Mouse (Mus musculus) stomach, embryonic 16.5 days (tissue): ENCODE results near the gene Plxna2. TPM values are rescaled to one million over a fixed set of nuclear protein-coding genes. Genes with fewer than 3 reads are reported as not detected.

Source experiments
- ATAC-seq: fragments of 200-750 bp; cut with Nextera tagmentation; 2 replicates; pipeline ENCODE4 v1.8.0; 2017; ENCODE audit warnings: moderate number of reproducible peaks, moderate TSS enrichment; ENCODE audit not compliant: insufficient read depth, low FRiP score
- H3K27ac ChIP-seq: fragments of 300-500 bp; sonication (generic); 2 replicates; pipeline ENCODE4 v1.5.1; 2014; ENCODE audit warnings: low read length
- H3K27me3 ChIP-seq: fragments of 300-500 bp; sonication (generic); 2 replicates; pipeline ENCODE4 v1.6.1; 2014; ENCODE audit warnings: low read length, control low read depth, mixed read lengths; ENCODE audit not compliant: control insufficient read depth, insufficient read depth
- H3K36me3 ChIP-seq: fragments of 300-500 bp; sonication (generic); 2 replicates; pipeline ENCODE4 v1.6.1; 2014; ENCODE audit warnings: low read length; ENCODE audit not compliant: control insufficient read depth, insufficient read depth
- H3K4me1 ChIP-seq: fragments of 300-500 bp; sonication (generic); 2 replicates; pipeline ENCODE4 v1.6.1; 2014; ENCODE audit warnings: low read length, control low read depth, mixed read lengths; ENCODE audit not compliant: control insufficient read depth, insufficient read depth
- H3K4me2 ChIP-seq: fragments of 300-500 bp; sonication (generic); 2 replicates; pipeline ENCODE4 v1.6.1; 2014; ENCODE audit warnings: low read depth, low read length, mixed read lengths
- H3K4me3 ChIP-seq: fragments of 300-500 bp; sonication (generic); replicated peaks from 2 replicates; pipeline ENCODE4 v1.5.1; 2014; ENCODE audit warnings: mild to moderate bottlenecking, low read length
- H3K9ac ChIP-seq: fragments of 300-500 bp; sonication (generic); 2 replicates; pipeline ENCODE4 v1.6.1; 2014; ENCODE audit warnings: low read length
- H3K9me3 ChIP-seq: fragments of 300-500 bp; sonication (generic); replicated peaks from 2 replicates; pipeline ENCODE4 v1.6.1; 2016; ENCODE audit warnings: low read length, control low read depth; ENCODE audit not compliant: control insufficient read depth
- WGBS: fragments of 180-500 bp; shearing (Covaris S2); extraction: QIAGEN DNeasy Blood & Tissue Kit; methylation state at CpG from one replicate; pipeline ENCODE4 v1.1.7; 2014; 5-methylcytosine and 5-hydroxymethylcytosine counted together
- polyA plus RNA-seq: library from polyadenylated mRNA; unstranded; fragments of >200 nt; fragmentation: Nextera tagmentation; extraction: Ambion mirVana; gene quantifications from 2 replicates; pipeline ENCODE4 v1.2.1, GENCODE M21; 2015

The Plxna2 gene
- polyA plus RNA-seq, 1 experiment from 2014 or later = 8.2 TPM

GRCm38 (mm10) chr1:194739894-194740293 lies 121.9 kb downstream of the Plxna2 start:
- peak; percentile 35; the same call in 1 of the 2 replicates for ATAC-seq
- Histone ChIP-seq H3K27ac (no peak overlapping the region), H3K4me2 (no peak overlapping the region), H3K27me3 (no peaks in the 10 kb centered on the region), H3K4me3 (no peak overlapping the region), H3K9ac (no peak overlapping the region), H3K9me3 (no peaks in the 10 kb centered on the region), H3K4me1 (0 out of 2 replicates have a peak, but pooled peaks cover 5% of the 10 kb centered on the region), H3K36me3 (no peaks in the 10 kb centered on the region)

- Histone ChIP-seq H3K27me3 (no peaks in the 10 kb centered on the region), H3K4me1 (peaks cover 24% of the 10 kb centered on the region; the same call in 1 of the 2 replicates), H3K27ac (no peak overlapping the region), H3K4me3 (no peak overlapping the region), H3K4me2 (no peak overlapping the region), H3K36me3 (no peaks in the 10 kb centered on the region), H3K9me3 (no peaks in the 10 kb centered on the region), H3K9ac (no peak overlapping the region)
- no peak for ATAC-seq
- 32% methylated on average over 2 of the region's 2 CpGs for WGBS
Observed at GRCm38 (mm10) chr1:194742901-194743422, 124.9 kb downstream of the Plxna2 start.

GRCm38 (mm10) chr1:194745177-194745934 lies 127.3 kb downstream of the Plxna2 start:
- no peak for ATAC-seq

GRCm38 (mm10) chr1:194746332-194747249 lies 128.6 kb downstream of the Plxna2 start:
- ATAC-seq = peak; percentile 82; the same call in 1 of the 2 replicates
- H3K4me2 ChIP-seq = no peak overlapping the region
- H3K4me1 ChIP-seq = peaks cover 19% of the 10 kb centered on the region; the same call in 1 of the 2 replicates
- H3K4me3 ChIP-seq = no peak overlapping the region
- no peaks in the 10 kb centered on the region for H3K36me3 ChIP-seq
- WGBS = 29% methylated on average over 6 of the region's 6 CpGs
- no peak overlapping the region for H3K9ac ChIP-seq
- H3K27ac ChIP-seq = no peak overlapping the region
- H3K9me3 ChIP-seq = no peaks in the 10 kb centered on the region
- no peaks in the 10 kb centered on the region for H3K27me3 ChIP-seq

More at GRCm38 (mm10) chr1:194745177-194745934, 127.3 kb downstream of the Plxna2 start:
- Histone ChIP-seq H3K4me2 (no peak overlapping the region), H3K27ac (no peak overlapping the region), H3K4me3 (no peak overlapping the region), H3K9ac (no peak overlapping the region), H3K9me3 (no peaks in the 10 kb centered on the region), H3K4me1 (peaks cover 19% of the 10 kb centered on the region; the same call in 1 of the 2 replicates), H3K27me3 (no peaks in the 10 kb centered on the region), H3K36me3 (no peaks in the 10 kb centered on the region)
- WGBS = 77% methylated on average over 2 of the region's 2 CpGs

GRCm38 (mm10) chr1:194747258-194747657 lies 129.2 kb downstream of the Plxna2 start:
- no peaks in the 10 kb centered on the region for H3K36me3 ChIP-seq
- no peak overlapping the region for H3K4me2 ChIP-seq
- no peak for ATAC-seq
- peaks cover 19% of the 10 kb centered on the region; the same call in 1 of the 2 replicates for H3K4me1 ChIP-seq
- H3K27me3 ChIP-seq = no peaks in the 10 kb centered on the region
- H3K9me3 ChIP-seq = no peaks in the 10 kb centered on the region
- no peak overlapping the region for H3K27ac ChIP-seq
- H3K4me3 ChIP-seq = no peak overlapping the region
- H3K9ac ChIP-seq = no peak overlapping the region

- WGBS = 44% methylated on average over 2 of the region's 2 CpGs
- Histone ChIP-seq H3K9me3 (no peaks in the 10 kb centered on the region), H3K36me3 (no peaks in the 10 kb centered on the region), H3K27ac (no peak overlapping the region), H3K4me3 (no peak overlapping the region), H3K4me2 (no peak overlapping the region), H3K4me1 (no peaks in the 10 kb centered on the region), H3K27me3 (no peaks in the 10 kb centered on the region), H3K9ac (no peak overlapping the region)
- ATAC-seq = no peak
Observed at GRCm38 (mm10) chr1:194753168-194753567, 135.2 kb downstream of the Plxna2 start.

- no peak overlapping the region for H3K4me3 ChIP-seq
- ATAC-seq = no peak
- H3K27me3 ChIP-seq = no peaks in the 10 kb centered on the region
- no peaks in the 10 kb centered on the region for H3K4me1 ChIP-seq
- H3K9ac ChIP-seq = no peak overlapping the region
- H3K27ac ChIP-seq = no peak overlapping the region
- no peaks in the 10 kb centered on the region for H3K9me3 ChIP-seq
- no peak overlapping the region for H3K4me2 ChIP-seq
- H3K36me3 ChIP-seq = no peaks in the 10 kb centered on the region
Observed at GRCm38 (mm10) chr1:194756001-194756400, 138.0 kb downstream of the Plxna2 start.

GRCm38 (mm10) chr1:194756409-194756808 lies 138.4 kb downstream of the Plxna2 start:
- no peak for ATAC-seq
- Histone ChIP-seq H3K36me3 (no peaks in the 10 kb centered on the region), H3K4me3 (no peak overlapping the region), H3K27me3 (no peaks in the 10 kb centered on the region), H3K9me3 (no peaks in the 10 kb centered on the region), H3K4me1 (no peaks in the 10 kb centered on the region), H3K4me2 (no peak overlapping the region), H3K9ac (no peak overlapping the region), H3K27ac (no peak overlapping the region)
- 71% methylated on average over 2 of the region's 2 CpGs for WGBS

- Histone ChIP-seq H3K4me2 (no peak overlapping the region), H3K36me3 (no peaks in the 10 kb centered on the region), H3K4me1 (no peaks in the 10 kb centered on the region), H3K27me3 (no peaks in the 10 kb centered on the region), H3K27ac (no peak overlapping the region), H3K9me3 (no peaks in the 10 kb centered on the region), H3K9ac (no peak overlapping the region), H3K4me3 (no peak overlapping the region)
- 89% methylated on average over 3 of the region's 3 CpGs for WGBS
- no peak for ATAC-seq
Observed at GRCm38 (mm10) chr1:194756863-194757262, 138.8 kb downstream of the Plxna2 start.
